Mouse (Mus musculus) liver, embryonic 12.5 days (tissue): ENCODE results near the gene Tmem233. TPM values are rescaled to one million over a fixed set of nuclear protein-coding genes. Genes with fewer than 3 reads are reported as not detected.

Experiments
- ATAC-seq: fragments of 200-750 bp; cut with Nextera tagmentation; 2 replicates; pipeline ENCODE4 v1.8.0; 2017; ENCODE audit warnings: moderate number of reproducible peaks, mild to moderate bottlenecking, moderate library complexity
- H3K27ac ChIP-seq: fragments of 300-500 bp; sonication (generic); 2 replicates; pipeline ENCODE4 v1.5.1; 2016; ENCODE audit warnings: mild to moderate bottlenecking
- H3K27me3 ChIP-seq: fragments of 300-500 bp; sonication (generic); replicated peaks from 2 replicates; pipeline ENCODE4 v1.6.1; 2016; ENCODE audit warnings: mild to moderate bottlenecking, moderate library complexity
- H3K36me3 ChIP-seq: fragments of 300-500 bp; sonication (generic); 2 replicates; pipeline ENCODE4 v1.6.1; 2016; ENCODE audit warnings: mild to moderate bottlenecking, moderate library complexity
- H3K4me1 ChIP-seq: fragments of 300-500 bp; sonication (generic); 2 replicates; pipeline ENCODE4 v1.6.1; 2016
- H3K4me2 ChIP-seq: fragments of 300-500 bp; sonication (generic); 2 replicates; pipeline ENCODE4 v1.6.1; 2016; ENCODE audit warnings: mild to moderate bottlenecking, moderate library complexity
- H3K4me3 ChIP-seq: fragments of 300-500 bp; sonication (generic); 2 replicates; pipeline ENCODE4 v1.5.1; 2016; ENCODE audit warnings: mild to moderate bottlenecking, moderate library complexity
- H3K9ac ChIP-seq: fragments of 300-500 bp; sonication (generic); 2 replicates; pipeline ENCODE4 v1.6.1; 2016; ENCODE audit warnings: mild to moderate bottlenecking, moderate library complexity
- H3K9me3 ChIP-seq: fragments of 300-500 bp; sonication (generic); replicated peaks from 2 replicates; pipeline ENCODE4 v1.6.1; 2016; ENCODE audit warnings: mild to moderate bottlenecking, moderate library complexity
- WGBS: fragments of 180-500 bp; shearing (Covaris S2); methylation state at CpG from one replicate; pipeline ENCODE4 v1.1.7; 2016; ENCODE audit not compliant: insufficient replicate concordance; 5-methylcytosine and 5-hydroxymethylcytosine counted together
- polyA plus RNA-seq: library from polyadenylated mRNA; unstranded; fragments of >200 nt; fragmentation: Nextera tagmentation; extraction: Ambion mirVana; gene quantifications from 2 replicates; pipeline ENCODE4 v1.2.1, GENCODE M21; 2016

Gene Tmem233
- polyA plus RNA-seq, 1 experiment from 2014 or later, result not detected

- no peak for ATAC-seq
- no peak overlapping the region for H3K4me2 ChIP-seq
- H3K27me3 ChIP-seq, result no peaks in the 10 kb centered on the region; the same call in 1 of the 2 replicates
- 58% methylated on average over 5 of the region's 5 CpGs for WGBS
- H3K4me3 ChIP-seq, result no peak overlapping the region
- H3K27ac ChIP-seq, result no peak overlapping the region
- H3K4me1 ChIP-seq, result no peaks in the 10 kb centered on the region
- no peaks in the 10 kb centered on the region for H3K9me3 ChIP-seq
- H3K9ac ChIP-seq, result no peak overlapping the region
- H3K36me3 ChIP-seq, result no peaks in the 10 kb centered on the region
Measured at GRCm38 (mm10) chr5:116052171-116052570, 30.9 kb downstream of the Tmem233 start.

GRCm38 (mm10) chr5:116049821-116050220 lies 33.2 kb downstream of the Tmem233 start:
- H3K4me1 ChIP-seq, result no peaks in the 10 kb centered on the region
- H3K27ac ChIP-seq, result no peak overlapping the region
- H3K36me3 ChIP-seq, result no peaks in the 10 kb centered on the region
- H3K27me3 ChIP-seq, result no peaks in the 10 kb centered on the region
- H3K4me3 ChIP-seq, result no peak overlapping the region
- ATAC-seq, result no peak
- no peaks in the 10 kb centered on the region for H3K9me3 ChIP-seq
- 62% methylated on average over 4 of the region's 4 CpGs for WGBS
- H3K9ac ChIP-seq, result no peak overlapping the region
- no peak overlapping the region for H3K4me2 ChIP-seq

GRCm38 (mm10) chr5:116048321-116048720 lies 34.7 kb downstream of the Tmem233 start:
- Histone ChIP-seq H3K4me3 (no peak overlapping the region), H3K27me3 (no peaks in the 10 kb centered on the region), H3K4me2 (no peak overlapping the region), H3K36me3 (no peaks in the 10 kb centered on the region), H3K27ac (no peak overlapping the region), H3K9ac (no peak overlapping the region), H3K9me3 (no peaks in the 10 kb centered on the region), H3K4me1 (no peaks in the 10 kb centered on the region)
- WGBS, result 54% methylated on average over 3 of the region's 3 CpGs
- ATAC-seq, result no peak

GRCm38 (mm10) chr5:116046246-116046645 lies 36.8 kb downstream of the Tmem233 start:
- H3K4me3 ChIP-seq, result no peak overlapping the region
- ATAC-seq, result no peak
- no peak overlapping the region for H3K4me2 ChIP-seq
- H3K9me3 ChIP-seq, result no peaks in the 10 kb centered on the region
- WGBS, result 58% methylated on average over 4 of the region's 4 CpGs
- H3K36me3 ChIP-seq, result no peaks in the 10 kb centered on the region
- no peaks in the 10 kb centered on the region for H3K4me1 ChIP-seq
- no peak overlapping the region for H3K27ac ChIP-seq
- peaks cover 3% of the 10 kb centered on the region; the same call in 1 of the 2 replicates for H3K27me3 ChIP-seq
- H3K9ac ChIP-seq, result no peak overlapping the region

GRCm38 (mm10) chr5:116045581-116045980 lies 37.5 kb downstream of the Tmem233 start:
- Histone ChIP-seq H3K9ac (no peak overlapping the region), H3K4me3 (no peak overlapping the region), H3K27me3 (peaks cover 7% of the 10 kb centered on the region), H3K27ac (no peak overlapping the region), H3K4me2 (no peak overlapping the region), H3K4me1 (no peaks in the 10 kb centered on the region), H3K36me3 (no peaks in the 10 kb centered on the region), H3K9me3 (no peaks in the 10 kb centered on the region)
- no peak for ATAC-seq
- WGBS, result 74% methylated on average over 8 of the region's 8 CpGs

- H3K9ac ChIP-seq, result no peak overlapping the region
- ATAC-seq, result no peak
- H3K27me3 ChIP-seq, result peaks cover 19% of the 10 kb centered on the region
- no peak overlapping the region for H3K27ac ChIP-seq
- H3K9me3 ChIP-seq, result no peaks in the 10 kb centered on the region
- H3K36me3 ChIP-seq, result no peaks in the 10 kb centered on the region
- WGBS, result 52% methylated on average over 7 of the region's 7 CpGs
- no peaks in the 10 kb centered on the region for H3K4me1 ChIP-seq
- H3K4me3 ChIP-seq, result no peak overlapping the region
- no peak overlapping the region for H3K4me2 ChIP-seq
Measured at GRCm38 (mm10) chr5:116042241-116042640, 40.8 kb downstream of the Tmem233 start.

GRCm38 (mm10) chr5:116039706-116040105 lies 43.3 kb downstream of the Tmem233 start:
- Histone ChIP-seq H3K27me3 (peaks cover 35% of the 10 kb centered on the region), H3K9me3 (no peaks in the 10 kb centered on the region), H3K27ac (no peak overlapping the region), H3K4me3 (no peak overlapping the region), H3K36me3 (no peaks in the 10 kb centered on the region), H3K4me2 (peak overlapping the region; percentile 22), H3K4me1 (no peaks in the 10 kb centered on the region), H3K9ac (no peak overlapping the region)
- 27% methylated on average over 11 of the region's 11 CpGs for WGBS
- no peak for ATAC-seq

GRCm38 (mm10) chr5:116037731-116038130 lies 45.3 kb downstream of the Tmem233 start:
- 31% methylated on average over 11 of the region's 12 CpGs for whole genome bisulfite sequencing
- Histone ChIP-seq H3K4me1 (no peaks in the 10 kb centered on the region), H3K4me2 (no peak overlapping the region), H3K4me3 (no peak overlapping the region), H3K9ac (no peak overlapping the region), H3K9me3 (no peaks in the 10 kb centered on the region), H3K27me3 (peaks cover 40% of the 10 kb centered on the region), H3K36me3 (no peaks in the 10 kb centered on the region), H3K27ac (no peak overlapping the region)
- no peak for ATAC-seq

- no peak overlapping the region for H3K4me2 ChIP-seq
- no peaks in the 10 kb centered on the region for H3K36me3 ChIP-seq
- H3K4me1 ChIP-seq, result peaks cover 4% of the 10 kb centered on the region
- H3K4me3 ChIP-seq, result no peak overlapping the region
- no peak for ATAC-seq
- H3K27me3 ChIP-seq, result peaks cover 44% of the 10 kb centered on the region
- no peak overlapping the region for H3K9ac ChIP-seq
- no peaks in the 10 kb centered on the region for H3K9me3 ChIP-seq
- H3K27ac ChIP-seq, result no peak overlapping the region
- 69% methylated on average over 16 of the region's 16 CpGs for WGBS
Measured at GRCm38 (mm10) chr5:116036465-116036864, 46.6 kb downstream of the Tmem233 start.

- peak overlapping the region; percentile 55 for H3K4me2 ChIP-seq
- H3K36me3 ChIP-seq, result no peaks in the 10 kb centered on the region
- ATAC-seq, result no peak
- H3K4me3 ChIP-seq, result peak overlapping the region; percentile 15; the same call in 1 of the 2 replicates
- H3K27me3 ChIP-seq, result peaks cover 23% of the 10 kb centered on the region
- no peak overlapping the region for H3K27ac ChIP-seq
- peak overlapping the region; percentile 41; the same call in 1 of the 2 replicates for H3K9ac ChIP-seq
- no peaks in the 10 kb centered on the region for H3K9me3 ChIP-seq
- 2% methylated on average over 14 of the region's 14 CpGs for WGBS
- H3K4me1 ChIP-seq, result peaks cover 53% of the 10 kb centered on the region
Measured at GRCm38 (mm10) chr5:116031190-116031577, 51.9 kb downstream of the Tmem233 start.

GRCm38 (mm10) chr5:116030566-116031189 lies 52.4 kb downstream of the Tmem233 start:
- no peak for ATAC-seq
- H3K27ac ChIP-seq, result 0 out of 2 replicates have a peak overlapping the region, but pooled peaks have one; percentile 14
- peaks cover 58% of the 10 kb centered on the region for H3K4me1 ChIP-seq
- 15% methylated on average over 19 of the region's 19 CpGs for WGBS
- no peaks in the 10 kb centered on the region for H3K36me3 ChIP-seq
- H3K4me2 ChIP-seq, result peak overlapping the region; percentile 55
- peak overlapping the region; percentile 15; the same call in 1 of the 2 replicates for H3K4me3 ChIP-seq
- peaks cover 18% of the 10 kb centered on the region for H3K27me3 ChIP-seq
- peak overlapping the region; percentile 41; the same call in 1 of the 2 replicates for H3K9ac ChIP-seq
- H3K9me3 ChIP-seq, result no peaks in the 10 kb centered on the region

- H3K27me3 ChIP-seq, result peaks cover 13% of the 10 kb centered on the region
- peak overlapping the region; percentile 58 for H3K9ac ChIP-seq
- peaks cover 70% of the 10 kb centered on the region for H3K4me1 ChIP-seq
- H3K4me3 ChIP-seq, result peak overlapping the region; percentile 17
- peak; percentile 53 for ATAC-seq
- H3K4me2 ChIP-seq, result peak overlapping the region; percentile 58
- H3K9me3 ChIP-seq, result no peaks in the 10 kb centered on the region
- peak overlapping the region; percentile 98 for H3K27ac ChIP-seq
- no peaks in the 10 kb centered on the region for H3K36me3 ChIP-seq
- WGBS, result 6% methylated on average over 7 of the region's 7 CpGs
Measured at GRCm38 (mm10) chr5:116029071-116029470, 54.0 kb downstream of the Tmem233 start.
